Mouse (Mus musculus) kidney, adult 9 months (tissue): Measurements from ENCODE around the gene Ggt5.

ENCODE experiments used
- DNase-seq: peaks from one replicate; pipeline ENCODE4 v3.0.0; 2022

The Ggt5 gene

GRCm38 (mm10) chr10:75657772-75658171, 68.6 kb downstream of the Ggt5 start:
- no peak for DNase-seq

- no peak for DNase-seq
Measured at GRCm38 (mm10) chr10:75661381-75661780, 72.2 kb downstream of the Ggt5 start.

DNA sequence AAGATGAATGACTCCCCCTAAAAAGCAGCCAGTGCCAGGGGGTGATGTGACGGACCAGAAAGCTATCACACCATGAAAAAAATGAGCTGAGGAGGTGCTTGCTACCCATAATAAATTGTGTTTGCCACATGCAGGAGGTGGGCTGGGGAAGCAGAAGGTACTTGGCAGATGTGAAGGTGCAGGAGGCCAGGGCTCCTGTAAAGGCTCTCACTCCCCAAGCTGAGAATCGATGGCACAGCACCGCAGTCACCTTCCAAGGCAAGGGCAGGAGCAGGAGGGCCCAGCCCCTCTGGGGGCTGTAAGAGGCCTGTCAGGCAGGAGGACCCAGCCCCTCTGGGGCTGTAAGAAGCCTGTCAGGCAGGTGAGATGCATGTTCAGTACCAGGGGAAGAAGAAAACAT, 72.7 kb downstream of the Ggt5 start:
- no peak for DNase-seq

DNA sequence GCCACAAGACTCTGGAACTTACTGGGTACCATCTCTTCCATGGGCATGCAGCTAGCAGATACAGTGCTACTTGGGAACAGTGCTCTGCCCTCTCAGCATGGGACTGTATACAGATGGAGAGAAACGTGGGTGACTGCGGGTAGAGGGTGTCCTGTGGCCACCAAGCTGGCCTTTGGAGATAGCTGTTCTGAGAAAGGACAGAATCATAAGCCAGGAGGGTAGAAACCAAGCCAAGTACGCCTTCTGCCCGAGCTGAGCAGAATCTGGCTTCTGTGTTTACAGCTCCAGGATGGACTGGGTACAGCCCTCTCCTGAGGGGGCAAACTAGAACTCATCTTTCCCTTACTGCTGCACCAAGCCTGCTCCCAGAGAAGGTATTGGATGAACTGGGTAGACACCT, 73.4 kb downstream of the Ggt5 start:
- no peak for DNase-seq

- DNase-seq = no peak
Measured at GRCm38 (mm10) chr10:75664673-75665270, 75.6 kb downstream of the Ggt5 start.

- no peak for DNase-seq
Measured at GRCm38 (mm10) chr10:75666451-75667030, 77.4 kb downstream of the Ggt5 start.
